Mouse (Mus musculus) kidney, postnatal 14 days (tissue): ENCODE data around the gene Calml3.
A peak's percentile ranks its signal among the peaks of the same experiment; 100 is the strongest.
"Not testable (repeated sequence)": the region's sequence is repeated elsewhere in the genome, so short reads cannot be mapped to it uniquely, and the experiment has no call there.

Experiments used
- DNase-seq: peaks from one replicate; pipeline ENCODE4 v3.0.0; 2022; ENCODE audit warnings: mixed read lengths

Calml3 gene

DNA sequence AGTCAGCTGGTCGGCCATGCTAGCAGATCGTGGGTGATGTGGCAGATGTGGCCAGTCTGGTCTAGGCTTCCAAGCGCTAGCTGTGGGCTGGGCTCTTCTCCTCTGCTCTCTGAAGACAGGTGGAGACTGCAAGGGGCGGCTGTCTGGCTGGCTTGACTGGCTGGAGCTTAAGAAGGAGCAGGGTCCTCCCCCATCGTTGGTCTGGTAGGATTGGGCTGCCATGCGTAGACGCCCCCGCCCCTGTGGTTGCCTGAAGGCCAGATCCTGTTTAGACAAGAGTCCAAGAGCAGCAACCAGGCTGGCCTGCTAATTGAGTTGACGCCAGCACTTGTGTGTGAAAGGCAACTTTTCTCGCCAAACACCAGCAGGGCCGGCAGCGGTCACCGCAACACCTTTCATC is at the start of gene Calml3:
TSS of gene Calml3 (minus strand) at position 131 of the 400 bp plus-strand sequence.
- DNase-seq, result peak; percentile 46

DNA sequence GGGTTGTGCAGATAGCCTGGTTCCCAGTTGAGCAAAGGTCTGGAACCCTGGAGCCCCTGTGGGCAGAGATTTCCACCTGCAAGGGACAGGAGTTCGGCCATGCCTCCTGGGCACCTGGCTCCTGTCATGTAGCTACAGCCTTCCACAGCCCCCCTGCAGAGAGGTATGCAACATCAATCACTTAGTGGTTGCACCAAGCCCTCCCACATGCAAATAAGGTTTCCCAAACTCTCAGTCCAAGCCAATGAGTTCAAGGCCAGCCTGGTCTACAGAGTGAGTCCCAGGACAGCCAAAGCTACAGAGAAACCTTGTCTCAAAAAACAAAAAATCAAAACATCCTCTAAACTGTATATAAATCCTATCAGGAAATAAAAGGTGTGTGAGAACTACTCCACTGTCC is 46.2 kb upstream of the Calml3 start:
- DNase-seq, result no peak

DNA sequence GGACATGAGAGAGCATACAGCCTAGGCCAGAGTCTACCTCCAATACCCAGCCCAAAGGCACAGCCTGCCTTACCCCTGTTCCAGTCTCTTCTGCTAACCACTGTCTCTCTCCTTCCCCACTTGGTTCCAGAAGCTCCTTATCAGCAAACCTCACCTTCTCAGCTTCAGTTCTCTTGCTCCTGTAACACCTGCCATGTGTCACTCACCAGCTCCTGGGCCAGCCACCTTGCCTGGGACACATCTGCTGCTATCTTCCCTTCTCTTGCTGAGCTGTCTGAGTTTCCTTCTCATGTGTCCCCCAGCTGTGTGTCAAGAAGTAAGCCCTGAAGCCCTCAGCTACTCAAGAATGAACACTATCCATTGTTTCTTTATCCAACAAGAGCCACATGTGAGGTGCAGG is 36.5 kb upstream of the Calml3 start:
- DNase-seq, result not testable (repeated sequence)

DNA sequence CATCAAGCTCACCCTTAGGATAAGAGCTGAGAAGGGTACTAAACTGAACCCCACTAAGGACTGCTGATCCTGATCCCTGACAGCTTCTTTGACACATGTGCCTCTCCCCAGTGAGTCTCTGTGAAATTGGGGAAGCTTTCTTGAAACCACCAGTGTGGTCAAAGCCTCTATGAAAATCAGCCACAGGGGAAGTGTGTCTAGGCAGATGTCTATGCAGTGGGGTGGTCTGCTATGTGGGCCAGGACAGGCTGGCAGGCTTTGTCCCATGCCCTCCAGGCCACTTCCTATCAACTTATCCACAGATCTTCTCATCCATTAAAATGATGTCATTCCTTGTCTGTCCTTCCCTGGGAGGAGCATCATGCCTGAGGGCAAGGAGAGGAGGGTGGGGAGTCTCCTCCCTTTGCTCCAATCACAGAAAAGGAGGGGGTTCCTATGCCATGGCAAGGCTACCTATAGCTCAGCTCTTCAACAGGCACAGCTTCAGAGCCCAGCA is 33.2 kb upstream of the Calml3 start, which contains the start of gene Calm4:
TSS of gene Calm4 (plus strand) at position 446 of the 496 bp plus-strand sequence.
- DNase-seq, result not testable (repeated sequence)

DNA sequence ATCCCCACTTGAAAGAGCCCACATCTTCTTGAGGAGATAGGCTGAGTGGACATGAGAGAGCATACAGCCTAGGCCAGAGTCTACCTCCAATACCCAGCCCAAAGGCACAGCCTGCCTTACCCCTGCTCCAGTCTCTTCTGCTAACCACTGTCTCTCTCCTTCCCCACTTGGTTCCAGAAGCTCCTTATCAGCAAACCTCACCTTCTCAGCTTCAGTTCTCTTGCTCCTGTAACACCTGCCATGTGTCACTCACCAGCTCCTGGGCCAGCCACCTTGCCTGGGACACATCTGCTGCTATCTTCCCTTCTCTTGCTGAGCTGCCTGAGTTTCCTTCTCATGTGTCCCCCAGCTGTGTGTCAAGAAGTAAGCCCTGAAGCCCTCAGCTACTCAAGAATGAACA is 29.5 kb upstream of the Calml3 start:
- DNase-seq, result not testable (repeated sequence)

DNA sequence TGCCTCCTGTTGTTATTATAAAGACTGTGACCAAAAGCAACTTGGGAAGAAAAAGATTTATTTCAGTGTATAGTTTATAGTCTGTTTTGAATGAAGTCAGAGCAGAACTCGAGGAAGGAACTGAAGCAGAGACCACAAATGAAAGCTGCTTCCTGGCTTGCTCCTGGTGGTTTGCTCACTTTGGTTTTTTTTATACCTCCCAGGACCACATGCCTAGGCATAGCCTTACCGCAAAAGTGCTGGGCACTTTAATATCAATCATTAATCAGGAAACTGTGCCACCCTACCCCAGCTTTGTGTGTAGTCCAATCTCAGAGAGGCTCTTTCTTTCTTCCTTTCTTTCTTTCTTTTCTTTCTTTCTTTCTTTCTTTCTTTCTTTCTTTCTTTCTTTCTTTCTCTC is 28.3 kb upstream of the Calml3 start:
- no peak for DNase-seq

DNA sequence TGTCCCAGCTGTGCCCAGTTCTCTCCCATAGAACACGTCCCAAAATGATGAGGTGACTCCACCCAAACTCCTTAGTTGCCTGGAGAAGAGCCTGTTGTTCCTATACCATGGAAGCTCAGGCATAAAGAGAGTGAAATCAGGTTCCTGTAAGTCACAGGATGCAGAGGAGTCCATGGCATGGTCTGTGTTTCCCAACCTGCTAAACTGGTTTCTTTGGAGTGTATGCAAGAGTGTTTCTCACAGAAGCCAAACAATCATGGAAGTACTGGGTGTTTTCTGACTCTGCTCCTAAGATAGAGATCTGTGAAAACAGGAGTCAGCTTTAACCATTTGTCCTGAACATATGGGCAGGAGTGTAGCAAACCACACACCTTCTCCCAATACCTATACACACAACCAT is 27.9 kb upstream of the Calml3 start:
- peak; percentile 5 for DNase-seq

DNA sequence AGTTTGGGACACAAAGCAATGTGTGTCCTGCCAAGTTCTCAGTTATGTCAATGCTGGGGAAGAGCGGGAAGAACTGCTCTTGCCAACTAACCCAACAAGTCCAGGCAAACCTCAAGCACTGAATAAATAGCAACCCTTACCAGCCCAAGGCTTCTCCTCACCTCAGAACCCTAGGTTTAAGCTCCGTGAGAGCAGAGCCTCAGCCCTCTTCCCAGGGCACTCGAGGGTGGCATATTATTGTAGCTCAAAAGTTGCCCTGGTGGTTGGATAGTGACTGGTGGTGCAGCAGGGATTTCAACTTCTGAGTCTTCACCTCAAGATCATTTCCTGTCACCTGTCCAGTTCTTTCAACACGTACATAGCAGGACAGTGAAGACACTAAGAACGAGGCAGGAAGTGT is 27.4 kb upstream of the Calml3 start:
- no peak for DNase-seq

DNA sequence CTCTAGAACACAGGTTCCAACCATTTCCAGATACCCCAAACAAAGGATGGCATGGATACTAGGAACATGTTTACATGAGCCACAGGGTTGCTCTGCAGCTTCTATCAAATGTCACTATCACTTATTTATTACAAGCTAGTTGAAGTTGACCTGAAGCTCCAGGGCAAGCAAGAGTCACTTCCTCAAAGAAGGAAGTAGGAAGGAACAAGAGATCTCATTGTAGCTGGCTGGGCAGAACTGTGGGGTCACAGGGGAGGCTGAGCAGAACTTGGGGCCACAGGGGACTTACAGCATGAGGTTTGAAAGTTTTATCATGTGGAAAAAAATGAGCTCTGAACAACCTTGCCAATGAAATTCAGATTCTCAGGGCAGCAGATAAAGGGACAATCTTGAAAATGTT is 21.6 kb upstream of the Calml3 start:
- DNase-seq, result no peak

DNA sequence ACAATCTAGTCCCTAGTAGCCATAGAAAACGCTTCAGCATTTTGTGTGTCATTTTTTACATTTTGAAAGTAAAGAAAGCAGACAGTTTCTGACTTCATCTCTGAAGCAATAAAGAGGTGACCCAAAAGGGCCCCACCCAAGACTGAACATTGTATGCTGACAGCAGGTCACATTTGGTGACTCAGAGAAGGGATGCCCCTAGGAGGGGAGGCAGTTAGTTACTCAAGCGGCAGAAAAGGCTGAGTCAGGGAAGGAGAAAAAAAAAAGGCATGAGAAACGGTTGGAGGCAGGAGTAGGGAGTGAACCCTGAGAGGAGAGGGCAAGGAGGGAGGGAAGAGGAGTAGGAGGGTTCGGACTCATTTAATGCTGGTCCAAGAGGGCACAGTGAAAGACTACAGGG is 18.0 kb upstream of the Calml3 start:
- no peak for DNase-seq

DNA sequence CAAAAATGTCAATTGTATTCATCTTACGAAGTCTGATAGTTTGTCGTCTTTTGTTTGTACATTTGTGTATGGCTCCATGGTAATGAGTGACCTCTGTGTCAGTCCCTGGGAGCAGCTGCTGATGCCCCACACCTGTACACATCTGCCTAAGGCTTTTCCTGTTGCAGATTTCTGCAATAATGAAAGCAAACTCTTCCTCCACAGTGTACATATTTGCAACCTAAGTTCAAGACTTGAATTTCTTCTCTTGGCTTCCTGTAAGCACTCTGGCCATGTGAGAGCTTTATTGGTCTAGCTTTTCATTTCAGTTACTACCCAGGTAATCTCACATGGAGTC is 14.6 kb upstream of the Calml3 start:
- no peak for DNase-seq

DNA sequence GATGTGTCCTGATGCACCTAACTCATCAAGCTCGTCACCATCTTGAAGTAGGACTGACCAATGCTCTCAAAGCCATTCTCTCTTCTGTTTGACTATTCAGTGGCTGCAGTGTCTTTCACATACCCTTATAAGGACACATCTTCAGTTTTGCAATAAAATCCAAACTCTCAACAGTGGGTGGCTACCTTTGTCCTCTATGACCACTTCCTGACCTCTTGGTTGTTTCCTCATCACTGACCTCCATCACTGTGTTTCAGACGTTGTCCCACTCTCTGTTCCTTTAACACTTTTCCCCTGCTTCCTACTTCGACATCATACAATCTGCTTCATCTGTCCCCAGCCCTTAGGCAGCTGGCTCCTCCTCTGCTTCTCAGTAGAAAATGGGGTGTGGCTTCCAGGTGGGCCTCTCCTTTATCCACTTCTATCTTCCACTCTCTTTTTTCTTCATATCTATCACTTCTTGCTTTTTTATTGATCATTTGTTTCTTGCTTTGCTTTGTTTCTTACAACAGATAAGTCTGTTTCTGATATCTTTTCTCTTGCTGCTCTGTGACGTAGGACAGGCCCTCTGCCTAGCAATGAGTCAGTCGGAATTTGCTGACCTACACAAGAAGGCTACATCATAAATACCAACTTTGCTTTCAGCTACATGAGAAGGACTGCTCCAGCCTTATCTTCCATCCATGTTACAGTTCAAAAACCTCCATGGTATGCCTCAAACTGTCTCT is 14.1 kb upstream of the Calml3 start:
- DNase-seq, result no peak

DNA sequence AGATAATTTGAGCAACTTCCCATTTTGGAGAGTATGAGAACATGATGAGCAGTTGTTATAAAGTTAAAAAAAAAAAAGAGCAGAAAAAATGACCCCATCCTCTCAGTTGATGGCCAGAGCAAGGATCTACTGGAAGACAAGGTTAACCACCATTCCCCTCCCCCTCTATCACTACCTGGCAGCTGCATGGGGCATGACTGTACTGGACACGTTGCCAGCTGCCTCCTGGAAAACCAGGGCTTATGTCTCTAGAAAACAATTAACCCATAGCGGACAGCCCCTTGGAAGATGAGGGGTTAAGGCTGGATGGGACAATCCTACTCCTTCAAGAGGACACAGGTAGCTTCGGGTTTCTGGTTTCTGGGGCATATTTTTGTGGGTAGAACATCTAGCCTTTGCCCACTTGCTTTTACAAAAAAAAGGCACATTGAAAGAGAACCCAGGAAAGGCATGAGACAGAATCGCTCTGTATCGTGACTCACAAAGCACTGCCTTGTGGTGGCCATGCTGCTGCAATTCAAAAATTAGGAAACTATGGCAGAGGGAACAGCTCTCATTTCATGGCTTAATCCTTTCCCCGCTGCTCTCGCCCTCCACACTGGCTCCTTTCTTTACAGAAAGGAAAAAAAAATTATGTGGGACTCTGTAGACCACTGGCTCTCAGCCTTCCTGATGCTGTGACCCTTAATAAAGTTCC is 3.2 kb upstream of the Calml3 start:
- no peak for DNase-seq

DNA sequence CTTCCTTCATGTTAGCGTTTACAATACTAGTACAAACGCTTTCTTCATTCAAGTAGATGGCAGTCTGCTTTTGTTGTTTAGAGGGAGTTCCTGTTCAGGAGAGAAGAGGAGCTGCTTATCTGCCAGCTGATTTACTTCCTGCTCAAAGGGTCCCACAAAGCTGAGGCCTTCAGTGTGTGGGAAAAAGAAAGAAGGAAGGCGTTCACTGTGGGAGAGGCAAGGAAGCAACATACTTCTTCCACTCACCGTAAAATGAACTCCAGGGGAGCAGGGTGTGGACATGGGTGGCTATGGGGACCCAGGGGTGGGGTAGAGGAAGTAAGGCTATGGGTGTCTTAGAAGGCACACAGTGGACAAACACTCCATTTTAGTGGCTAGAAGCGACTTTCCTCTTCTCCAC is 1.5 kb upstream of the Calml3 start:
- no peak for DNase-seq

DNA sequence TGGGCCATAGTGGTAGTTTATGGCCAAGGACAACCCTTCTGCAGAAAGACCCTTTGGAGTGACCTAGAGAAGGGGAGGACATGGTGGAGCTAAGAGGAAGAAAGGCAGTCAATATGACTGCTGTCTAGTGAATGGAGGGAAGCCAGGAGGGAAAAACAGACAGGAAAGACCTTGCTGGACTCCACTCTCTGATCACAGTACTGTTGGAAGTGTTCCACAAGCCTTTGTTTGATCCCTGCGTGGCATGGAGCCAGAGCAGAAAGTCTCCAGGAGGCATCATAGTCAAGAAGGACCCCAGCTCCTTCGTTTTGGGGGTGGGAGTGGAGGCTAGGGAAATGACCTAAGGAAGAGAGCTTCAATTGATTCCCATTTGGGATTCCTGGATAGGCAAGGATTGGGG is 1.0 kb upstream of the Calml3 start:
- peak; percentile 8 for DNase-seq

DNA sequence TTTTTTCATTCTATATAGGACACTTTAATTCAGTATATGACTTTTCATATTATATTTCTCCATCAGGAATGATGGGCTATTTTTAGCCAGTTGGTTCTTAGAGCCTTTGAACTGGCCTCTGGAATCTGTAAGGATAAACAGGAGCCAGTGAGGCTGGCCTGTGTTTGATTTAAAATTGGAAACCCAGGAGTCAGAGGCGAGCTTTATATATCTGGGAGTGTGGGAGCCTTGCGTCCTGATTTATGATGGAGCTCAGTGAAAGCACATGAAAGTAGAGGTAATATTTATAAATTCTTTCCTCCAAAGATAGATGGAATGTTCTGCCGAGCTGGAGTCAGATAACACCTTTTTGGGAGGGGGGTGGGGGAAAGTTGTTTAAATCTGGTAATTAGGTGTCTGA is 4.7 kb downstream of the Calml3 start:
- DNase-seq, result no peak

DNA sequence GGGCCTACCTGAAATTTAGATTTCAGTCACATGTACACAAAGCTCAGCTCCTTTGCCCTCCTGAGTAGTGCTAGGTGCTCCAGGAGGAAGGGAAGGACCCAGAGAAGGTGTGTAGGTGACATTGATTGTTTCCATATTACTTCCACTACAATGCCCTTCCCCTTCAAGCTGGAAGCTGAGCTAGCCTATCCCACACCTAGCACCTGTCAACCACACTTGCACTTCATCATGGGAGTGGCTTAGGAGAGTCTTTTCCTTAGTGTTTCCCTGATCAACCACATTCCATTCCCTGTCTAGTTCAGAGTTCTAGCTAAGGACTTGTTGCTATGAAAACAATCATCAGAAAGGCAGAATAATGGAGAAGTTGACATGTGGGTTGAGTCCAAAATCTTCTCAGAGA is 5.4 kb downstream of the Calml3 start:
- DNase-seq, result no peak

DNA sequence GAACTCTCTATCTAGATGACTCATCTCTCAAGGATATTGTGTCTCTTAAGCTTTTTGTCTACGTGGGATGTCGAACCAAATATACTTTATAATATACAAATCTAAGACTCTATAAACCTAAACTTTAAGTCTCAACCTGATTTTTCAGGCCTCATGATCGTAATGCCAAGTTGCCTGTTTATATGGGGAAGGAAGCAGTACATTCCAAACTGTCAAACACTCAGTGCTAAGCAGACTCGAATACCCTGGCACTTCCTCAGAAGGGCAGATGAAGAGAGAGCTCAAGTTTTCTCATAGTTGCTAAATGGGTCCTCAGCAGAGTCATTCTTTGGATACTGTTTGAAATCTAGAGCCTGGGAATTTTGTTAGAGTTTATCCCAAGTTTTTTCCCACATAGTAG is 7.5 kb downstream of the Calml3 start:
- no peak for DNase-seq

DNA sequence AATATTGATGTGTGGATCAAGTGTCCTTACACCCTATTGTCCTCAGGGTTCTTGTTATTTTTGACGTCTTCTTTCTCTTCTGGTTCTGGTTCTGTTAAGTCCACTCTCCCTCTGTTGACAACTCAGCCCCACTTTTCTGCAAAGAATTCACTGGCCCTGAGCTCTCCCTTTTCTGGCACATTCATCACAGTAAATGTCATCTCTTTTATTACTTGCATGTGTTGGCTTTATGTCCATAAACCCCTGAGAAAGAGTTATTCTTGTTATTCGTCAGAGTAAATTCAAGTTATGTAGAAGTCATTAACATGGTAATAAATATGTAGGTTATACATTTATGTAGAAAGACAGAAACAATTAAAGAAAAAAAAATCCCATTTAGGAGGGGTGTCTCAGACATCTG is 14.6 kb downstream of the Calml3 start:
- DNase-seq, result no peak

DNA sequence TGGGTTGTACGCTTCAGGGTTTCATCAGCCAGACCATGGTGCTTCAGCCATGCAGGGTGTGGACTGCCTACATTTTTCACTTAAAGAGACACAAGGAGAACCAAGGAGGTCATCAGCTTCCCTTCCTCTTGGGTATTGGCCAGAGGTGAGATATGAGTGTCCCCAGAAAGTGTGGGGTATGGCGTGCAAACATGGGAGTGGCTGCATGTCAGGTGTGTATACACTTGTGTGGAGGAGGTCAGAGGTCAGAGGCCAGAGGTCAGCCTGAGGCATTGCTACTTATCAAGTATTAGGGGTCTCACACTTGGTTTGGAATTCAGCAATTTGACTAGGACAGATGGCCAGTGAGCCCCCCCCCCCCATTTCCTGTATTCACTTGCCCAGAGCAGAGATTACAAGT is 15.5 kb downstream of the Calml3 start:
- DNase-seq, result no peak

DNA sequence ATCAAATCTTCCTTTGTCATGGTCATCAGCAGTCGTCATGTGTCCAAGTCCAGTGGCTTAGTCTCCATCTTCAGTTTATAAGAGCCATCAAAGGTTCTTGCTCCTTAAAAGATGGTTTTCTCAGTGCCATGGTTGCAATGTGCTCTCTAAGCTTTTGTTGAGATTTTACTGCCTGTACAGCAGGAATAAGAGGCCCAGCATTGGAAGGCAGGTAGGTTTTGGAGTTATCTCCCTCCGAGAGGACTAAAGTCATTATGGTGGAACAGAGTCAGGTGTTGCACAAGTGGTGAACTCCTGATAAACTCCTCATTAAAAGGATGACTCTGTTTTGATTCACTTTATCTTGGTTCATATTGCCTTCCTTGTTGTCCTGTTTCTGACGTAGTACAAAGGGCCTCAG is 16.5 kb downstream of the Calml3 start:
- no peak for DNase-seq

DNA sequence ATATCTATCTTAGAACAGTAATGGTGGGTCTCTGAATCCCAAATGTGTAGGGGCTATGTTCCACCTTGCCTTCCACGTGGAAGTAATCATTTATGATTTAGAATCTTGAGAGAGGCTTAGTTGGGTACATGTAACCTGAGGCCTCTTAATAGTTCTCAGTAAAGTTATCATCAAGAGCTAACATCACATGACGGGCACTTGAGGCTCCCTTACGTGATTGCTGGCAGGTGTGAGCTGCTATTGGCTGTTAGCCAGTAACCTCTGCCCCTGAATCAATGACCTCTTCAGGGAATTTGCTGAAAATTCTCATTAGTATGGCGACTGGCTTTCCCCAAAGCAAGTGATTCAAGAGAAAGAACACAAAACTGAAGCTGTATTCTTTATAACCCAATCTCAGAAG is 17.0 kb downstream of the Calml3 start:
- DNase-seq, result peak; percentile 26

DNA sequence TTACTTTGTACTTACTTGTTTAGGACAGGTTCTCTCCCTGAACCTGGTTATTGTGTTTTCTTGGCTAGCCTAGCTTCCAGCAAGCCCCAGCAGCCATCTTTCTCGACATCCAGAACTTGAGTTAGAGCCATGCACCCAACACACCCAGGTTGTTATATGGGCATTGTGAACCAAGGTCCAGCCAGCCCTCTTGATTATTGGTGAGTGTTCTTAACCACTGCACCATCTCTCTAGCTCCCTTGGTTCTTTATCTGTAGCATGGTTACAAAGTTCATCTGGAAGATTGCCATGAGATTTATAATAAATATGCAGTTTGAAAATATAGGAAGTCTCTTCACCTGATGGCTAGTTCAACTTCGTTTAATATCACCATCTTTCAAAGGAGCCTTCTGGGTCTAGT is 20.5 kb downstream of the Calml3 start:
- no peak for DNase-seq

DNA sequence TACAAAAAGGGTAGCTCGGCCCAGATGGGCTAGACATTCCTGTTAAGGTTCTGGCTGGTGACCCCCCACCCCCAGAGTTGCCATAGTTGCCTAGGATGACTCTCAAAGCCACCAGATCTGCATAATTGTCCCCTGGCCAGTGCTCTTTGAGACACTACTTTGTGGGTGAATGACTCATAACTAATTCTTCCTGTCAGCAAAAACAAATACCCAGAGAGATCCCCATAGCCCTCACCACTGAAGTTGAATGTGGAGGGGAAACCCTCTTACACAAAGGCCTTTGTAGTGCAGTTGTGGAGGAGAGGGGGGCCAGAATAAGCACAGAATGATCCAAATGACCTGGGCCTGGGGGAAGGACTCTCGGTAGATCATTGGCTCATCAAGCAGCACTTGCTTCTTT is 21.6 kb downstream of the Calml3 start:
- no peak for DNase-seq
